ENCODE assay signal across 26 mouse cellular contexts in the genomic region with DNA sequence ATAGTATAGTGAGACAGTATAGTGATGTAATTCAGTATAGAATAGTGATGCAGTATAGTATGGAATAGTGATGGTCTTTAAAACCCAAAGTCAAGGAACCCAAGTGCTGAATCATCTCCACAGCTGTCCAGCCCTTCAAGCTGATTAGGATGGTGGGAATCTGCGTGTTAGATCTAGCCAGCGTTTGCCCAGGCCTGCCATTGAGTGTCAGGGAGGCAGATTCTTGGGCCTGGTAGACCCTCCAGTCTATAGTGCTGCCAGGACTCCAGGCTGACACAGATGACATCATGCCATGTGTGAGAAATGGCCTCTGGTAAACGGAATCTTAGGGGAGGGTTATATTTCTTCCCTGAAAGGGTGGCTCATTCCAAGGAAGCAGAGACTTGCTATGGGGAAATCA. TPM values are rescaled to one million over a fixed set of nuclear protein-coding genes. Genes with fewer than 3 reads are reported as not detected.
"Had no signal": no experiment of that assay in that cellular context is flagged by ENCODE, and none has a peak within 500 bp of the region (broad histone marks: within the 10 kb centered on the region; RNA-seq: fewer than 3 reads in every experiment).

No protein-coding gene starts in this region.

- H3K36me3 ChIP-seq: embryonic facial prominence, embryonic 10.5 days; forebrain, embryonic 10.5 days; forebrain, embryonic 12.5 days; forebrain, embryonic 15.5 days had no signal

- DNase-seq: cerebellum, adult 2 months; cerebellum, adult 8-10 months; cerebellum, adult 9-10 months; cerebellum, adult 9-11 months; cerebellum, postnatal 10 days; cerebellum, postnatal 14 days; cerebellum, postnatal 25 days; cerebellum, postnatal 36 days; embryo, embryonic 11 days; forebrain, postnatal 0 days; gastrocnemius, adult 2 months; gastrocnemius, postnatal 10 days; gastrocnemius, postnatal 14 days; gastrocnemius, postnatal 25 days; gastrocnemius, postnatal 36 days; heart, adult 18-20 months; heart, adult 2 months had no signal

- H3K27ac ChIP-seq: embryonic facial prominence, embryonic 10.5 days; embryonic facial prominence, embryonic 12.5 days; embryonic facial prominence, embryonic 13.5 days; embryonic facial prominence, embryonic 15.5 days; forebrain, embryonic 10.5 days; forebrain, embryonic 12.5 days; forebrain, embryonic 13.5 days; forebrain, embryonic 15.5 days; gastrocnemius, adult 2 months; heart, adult 2 months had no signal

- H3K27me3 ChIP-seq: embryonic facial prominence, embryonic 12.5 days; embryonic facial prominence, embryonic 13.5 days; embryonic facial prominence, embryonic 15.5 days; forebrain, embryonic 12.5 days; forebrain, embryonic 13.5 days; forebrain, embryonic 15.5 days had no signal

- H3K4me3 ChIP-seq: embryonic facial prominence, embryonic 10.5 days; embryonic facial prominence, embryonic 12.5 days; embryonic facial prominence, embryonic 13.5 days; embryonic facial prominence, embryonic 15.5 days; erythroblast, embryonic 14.5 days; forebrain, embryonic 10.5 days; forebrain, embryonic 12.5 days; forebrain, embryonic 13.5 days; forebrain, embryonic 15.5 days; gastrocnemius, adult 2 months; heart, adult 2 months had no signal

- H3K4me1 ChIP-seq: embryonic facial prominence, embryonic 15.5 days had no signal

- H3K9me3 ChIP-seq: embryonic facial prominence, embryonic 10.5 days; embryonic facial prominence, embryonic 12.5 days; embryonic facial prominence, embryonic 13.5 days; embryonic facial prominence, embryonic 15.5 days; forebrain, embryonic 10.5 days; forebrain, embryonic 12.5 days; forebrain, embryonic 13.5 days; forebrain, embryonic 15.5 days had no signal

RNA-seq across cellular contexts. Expression of gene Myof, which starts 49.1 kb away (rescaled TPM):
- polyA plus RNA-seq: erythroblast, embryonic 14.5 days had no signal
